Mouse (Mus musculus) small intestine, adult 2 months (tissue): ENCODE measurements at regions not wholly inside any gene's neighbourhood (a gene's known extent, or its start where the extent isn't known, plus 50 kb on each side); places are given as distances from the start of the nearest gene placed in this dataset.

Experiments used
- H3K27ac ChIP-seq: fragments of 200-500 bp; 2 replicates; pipeline ENCODE4 v1.5.1; 2012; ENCODE audit warnings: low read depth, low read length, control low read depth, inconsistent platforms; ENCODE audit not compliant: insufficient read depth
- H3K27me3 ChIP-seq: fragments of 200-500 bp; 2 replicates; pipeline ENCODE4 v1.6.1; 2012; ENCODE audit warnings: mild to moderate bottlenecking, moderate library complexity, low read length, inconsistent platforms; ENCODE audit not compliant: control insufficient read depth, insufficient read depth
- H3K36me3 ChIP-seq: fragments of 200-500 bp; 2 replicates; pipeline ENCODE4 v1.6.1; 2012; ENCODE audit warnings: mild to moderate bottlenecking, low read length, control low read depth, inconsistent platforms; ENCODE audit not compliant: control insufficient read depth, insufficient read depth
- H3K4me1 ChIP-seq: fragments of 200-500 bp; 2 replicates; pipeline ENCODE4 v1.6.1; 2012; ENCODE audit warnings: low read length, inconsistent platforms, mixed read lengths; ENCODE audit not compliant: control insufficient read depth, insufficient read depth, insufficient read length
- H3K4me3 ChIP-seq: fragments of 200-500 bp; 2 replicates; pipeline ENCODE4 v1.5.1; 2012; ENCODE audit warnings: low read depth, mild to moderate bottlenecking, control low read depth, inconsistent platforms, low read length, moderate library complexity
- CTCF ChIP-seq: fragments of 200-500 bp; IDR thresholded peaks from 2 replicates; pipeline ENCODE4 v1.5.1; 2012; ENCODE audit warnings: low read depth, mild to moderate bottlenecking, control low read depth, inconsistent platforms, low read length, moderate library complexity, mixed read lengths; ENCODE audit not compliant: insufficient replicate concordance, insufficient read length; ENCODE audit errors: extremely low read depth
- POLR2A ChIP-seq: fragments of 200-500 bp; IDR thresholded peaks from 2 replicates; pipeline ENCODE4 v1.6.1; 2012; ENCODE audit warnings: low read depth, mild to moderate bottlenecking, control low read depth, inconsistent platforms, low read length, moderate library complexity
- WGBS: fragments of 180-500 bp; shearing (Covaris S2); methylation state at CpG from one replicate; pipeline ENCODE4 v1.1.7; 2018; 5-methylcytosine and 5-hydroxymethylcytosine counted together

DNA sequence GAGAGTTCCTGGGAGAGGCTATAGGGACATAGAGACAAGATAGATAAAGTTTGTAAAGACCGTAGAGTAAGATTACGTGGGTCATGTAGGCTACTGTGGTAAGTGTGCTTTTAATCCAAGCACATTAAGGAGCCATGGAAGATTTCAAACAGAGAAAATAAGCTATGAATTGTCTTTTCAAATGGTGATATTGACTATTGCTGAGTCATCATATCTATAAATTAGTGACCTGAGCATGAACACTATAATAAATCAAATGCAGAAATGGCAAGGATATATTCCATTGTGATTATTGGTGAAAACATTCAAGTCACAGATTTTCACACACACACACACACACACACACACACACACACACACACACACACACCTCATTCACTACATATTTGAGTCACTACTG is 355.3 kb upstream of the Ddhd1 start:
- Histone ChIP-seq H3K4me1 (peaks cover 20% of the 10 kb centered on the region), H3K27me3 (no peaks in the 10 kb centered on the region), H3K4me3 (no peak overlapping the region), H3K27ac (no peak overlapping the region), H3K36me3 (no peaks in the 10 kb centered on the region)
- no peak for TF ChIP-seq CTCF
- TF ChIP-seq POLR2A, result no peak
- 97% methylated on average over 2 of the region's 2 CpGs for WGBS

- Histone ChIP-seq H3K4me3 (no peak overlapping the region), H3K4me1 (peaks cover 23% of the 10 kb centered on the region), H3K27me3 (no peaks in the 10 kb centered on the region), H3K36me3 (no peaks in the 10 kb centered on the region), H3K27ac (peak overlapping the region; percentile 65)
- WGBS, result 24% methylated on average over 2 of the region's 2 CpGs
- TF ChIP-seq POLR2A (no peak), CTCF (no peak)
These were observed 356.1 kb upstream of the Ddhd1 start for GRCm38 (mm10) chr14:46014090-46014489.

DNA sequence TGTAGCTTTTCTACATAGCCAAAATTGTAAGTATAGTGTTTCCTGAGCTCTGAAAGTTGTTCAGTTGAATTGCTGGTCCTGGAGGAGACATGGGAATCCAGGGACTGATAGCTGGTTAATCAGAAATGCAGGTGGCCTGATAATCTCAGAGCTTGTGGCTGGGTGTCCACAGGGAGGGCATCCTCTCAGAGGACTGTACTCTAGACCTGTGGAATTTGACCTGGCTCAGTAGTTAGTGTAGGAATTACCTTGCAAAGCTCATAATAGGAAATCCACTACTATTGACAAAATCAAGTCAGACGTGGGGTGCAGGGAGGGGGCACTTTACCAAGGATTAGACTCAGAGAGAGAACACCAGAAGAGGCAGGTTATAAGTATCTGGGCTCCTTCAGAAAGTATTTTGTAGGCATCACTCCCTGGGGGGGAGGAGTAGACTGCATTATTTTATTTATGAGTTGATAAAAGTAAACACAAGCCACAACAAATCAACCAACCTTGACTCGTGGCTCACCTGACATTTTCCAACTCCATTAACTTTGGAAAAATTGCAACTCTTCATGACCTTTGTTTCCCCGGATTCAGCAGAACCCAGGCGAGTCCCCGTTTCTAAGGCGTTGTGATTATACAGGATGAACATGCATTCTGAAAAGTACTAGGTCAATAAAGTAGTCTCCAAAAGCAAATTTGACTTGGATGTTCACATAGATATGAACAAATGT is 357.9 kb upstream of the Ddhd1 start:
- no peak for TF ChIP-seq POLR2A
- no peak for TF ChIP-seq CTCF
- H3K27ac ChIP-seq, result peak overlapping the region; percentile 95
- 30% methylated on average over 6 of the region's 6 CpGs for WGBS
- H3K36me3 ChIP-seq, result no peaks in the 10 kb centered on the region
- H3K4me3 ChIP-seq, result no peak overlapping the region
- no peaks in the 10 kb centered on the region for H3K27me3 ChIP-seq
- peaks cover 23% of the 10 kb centered on the region for H3K4me1 ChIP-seq

GRCm38 (mm10) chr14:46016701-46017106 is 358.8 kb upstream of the Ddhd1 start:
- Histone ChIP-seq H3K36me3 (no peaks in the 10 kb centered on the region), H3K27ac (peak overlapping the region; percentile 92), H3K4me1 (peaks cover 23% of the 10 kb centered on the region), H3K27me3 (no peaks in the 10 kb centered on the region), H3K4me3 (no peak overlapping the region)
- 10% methylated on average over 4 of the region's 4 CpGs for WGBS
- TF ChIP-seq POLR2A (no peak), CTCF (no peak)

DNA sequence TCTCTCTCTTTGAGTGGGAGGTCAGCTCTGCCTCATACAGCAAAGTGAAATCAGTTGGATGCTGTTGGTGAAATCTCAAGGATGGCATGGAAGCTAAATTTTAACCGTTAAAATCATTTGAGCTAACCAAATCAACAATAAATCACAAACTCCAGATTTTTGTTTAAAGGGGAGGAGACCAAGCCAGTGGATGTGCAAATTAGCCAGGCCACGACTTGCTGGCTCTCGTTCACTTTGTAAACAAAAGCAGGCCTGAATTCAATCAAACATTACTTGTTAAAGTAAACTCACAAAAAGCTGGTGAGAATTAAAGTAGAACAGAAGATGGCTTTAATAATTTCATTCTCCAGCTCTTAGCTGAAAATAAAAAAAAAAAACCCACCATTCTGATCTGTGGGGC is 359.3 kb upstream of the Ddhd1 start:
- H3K27ac ChIP-seq, result peak overlapping the region; percentile 92
- H3K4me1 ChIP-seq, result peaks cover 23% of the 10 kb centered on the region
- no peaks in the 10 kb centered on the region for H3K36me3 ChIP-seq
- 18% methylated on average over 3 of the region's 3 CpGs for WGBS
- no peaks in the 10 kb centered on the region for H3K27me3 ChIP-seq
- H3K4me3 ChIP-seq, result no peak overlapping the region
- TF ChIP-seq POLR2A (no peak), CTCF (no peak)

- TF ChIP-seq POLR2A (no peak), CTCF (no peak)
- 53% methylated on average over 6 of the region's 6 CpGs for WGBS
- Histone ChIP-seq H3K4me3 (no peak overlapping the region), H3K4me1 (peaks cover 23% of the 10 kb centered on the region), H3K27me3 (no peaks in the 10 kb centered on the region), H3K36me3 (no peaks in the 10 kb centered on the region), H3K27ac (peak overlapping the region; percentile 92)
These were observed 360.0 kb upstream of the Ddhd1 start for GRCm38 (mm10) chr14:46017976-46018375.

GRCm38 (mm10) chr14:46019240-46020025 is 359.8 kb upstream of the Gm15217 start:
- H3K4me1 ChIP-seq, result peaks cover 23% of the 10 kb centered on the region
- WGBS, result 77% methylated on average over 14 of the region's 14 CpGs

More at GRCm38 (mm10) chr14:46019240-46020025, 359.8 kb upstream of the Gm15217 start:
- H3K27ac ChIP-seq, result 0 out of 2 replicates have a peak overlapping the region, but pooled peaks have one; percentile 92
- no peak overlapping the region for H3K4me3 ChIP-seq
- H3K36me3 ChIP-seq, result no peaks in the 10 kb centered on the region
- no peak for TF ChIP-seq POLR2A
- no peaks in the 10 kb centered on the region for H3K27me3 ChIP-seq
